Mouse (Mus musculus): ENCODE results near the gene Kirrel. TPM values are rescaled to one million over a fixed set of nuclear protein-coding genes. Genes with fewer than 3 reads are reported as not detected.
"Not testable (repeated sequence)": the region's sequence is repeated elsewhere in the genome, so short reads cannot be mapped to it uniquely, and the experiment has no call there.

Kirrel gene
- polyA plus RNA-seq, 1 experiment from 2014 or later = 13.2 TPM

- H3K9me3 ChIP-seq (ENCODE audit: control insufficient read depth, low read length) = no peaks in the 10 kb centered on the region
- H3K9ac ChIP-seq (ENCODE audit: low read length) = no peak overlapping the region
- no peak overlapping the region for H3K27ac ChIP-seq (ENCODE audit: low read length)
- H3K36me3 ChIP-seq (ENCODE audit: control insufficient read depth, insufficient read depth, low read length) = peaks cover 15% of the 10 kb centered on the region
- H3K4me1 ChIP-seq (replicated peaks; ENCODE audit: control insufficient read depth, insufficient read depth, low read length) = no peaks in the 10 kb centered on the region
- no peak overlapping the region for H3K4me3 ChIP-seq (ENCODE audit: low read length)
- H3K27me3 ChIP-seq (ENCODE audit: control insufficient read depth, insufficient read depth, low read depth, low read length) = no peaks in the 10 kb centered on the region
- 56% methylated on average over 11 of the region's 11 CpGs for WGBS
- ATAC-seq (ENCODE audit: low read depth) = 0 out of 2 replicates have a peak, but pooled peaks have one; percentile 25
- H3K4me2 ChIP-seq (ENCODE audit: low read depth, low read length) = no peak overlapping the region
Measured at GRCm38 (mm10) chr3:87131694-87132347, 42.7 kb downstream of the Kirrel start.

GRCm38 (mm10) chr3:87130933-87131332 is 43.6 kb downstream of the Kirrel start:
- 86% methylated on average over 6 of the region's 6 CpGs for WGBS
- ATAC-seq (ENCODE audit: low read depth) = no peak
- Histone ChIP-seq H3K27me3 (ENCODE audit: control insufficient read depth, insufficient read depth, low read depth, low read length) (no peaks in the 10 kb centered on the region), H3K4me2 (ENCODE audit: low read depth, low read length) (no peak overlapping the region), H3K4me3 (ENCODE audit: low read length) (no peak overlapping the region), H3K9me3 (ENCODE audit: control insufficient read depth, low read length) (no peaks in the 10 kb centered on the region), H3K27ac (ENCODE audit: low read length) (no peak overlapping the region), H3K36me3 (ENCODE audit: control insufficient read depth, insufficient read depth, low read length) (peaks cover 7% of the 10 kb centered on the region; the same call in 1 of the 2 replicates), H3K9ac (ENCODE audit: low read length) (no peak overlapping the region), H3K4me1 (replicated peaks; ENCODE audit: control insufficient read depth, insufficient read depth, low read length) (no peaks in the 10 kb centered on the region)

- 73% methylated on average over 6 of the region's 6 CpGs for WGBS
- Histone ChIP-seq H3K9ac (ENCODE audit: low read length) (no peak overlapping the region), H3K27ac (ENCODE audit: low read length) (no peak overlapping the region), H3K4me3 (ENCODE audit: low read length) (no peak overlapping the region), H3K9me3 (ENCODE audit: control insufficient read depth, low read length) (no peaks in the 10 kb centered on the region), H3K36me3 (ENCODE audit: control insufficient read depth, insufficient read depth, low read length) (0 out of 2 replicates have a peak, but pooled peaks cover 9% of the 10 kb centered on the region), H3K27me3 (ENCODE audit: control insufficient read depth, insufficient read depth, low read depth, low read length) (no peaks in the 10 kb centered on the region), H3K4me1 (replicated peaks; ENCODE audit: control insufficient read depth, insufficient read depth, low read length) (peaks cover 4% of the 10 kb centered on the region; the same call in 1 of the 2 replicates), H3K4me2 (ENCODE audit: low read depth, low read length) (no peak overlapping the region)
- no peak for ATAC-seq (ENCODE audit: low read depth)
Measured at GRCm38 (mm10) chr3:87123795-87124194, 50.8 kb downstream of the Kirrel start.

GRCm38 (mm10) chr3:87118214-87118613 is 56.3 kb downstream of the Kirrel start:
- no peaks in the 10 kb centered on the region for H3K27me3 ChIP-seq (ENCODE audit: control insufficient read depth, insufficient read depth, low read depth, low read length)
- WGBS = 85% methylated on average over 9 of the region's 9 CpGs
- no peaks in the 10 kb centered on the region for H3K9me3 ChIP-seq (ENCODE audit: control insufficient read depth, low read length)
- 0 out of 2 replicates have a peak, but pooled peaks cover 9% of the 10 kb centered on the region for H3K36me3 ChIP-seq (ENCODE audit: control insufficient read depth, insufficient read depth, low read length)
- H3K9ac ChIP-seq (ENCODE audit: low read length) = no peak overlapping the region
- no peak overlapping the region for H3K4me3 ChIP-seq (ENCODE audit: low read length)
- ATAC-seq (ENCODE audit: low read depth) = no peak
- H3K4me1 ChIP-seq (replicated peaks; ENCODE audit: control insufficient read depth, insufficient read depth, low read length) = peaks cover 16% of the 10 kb centered on the region
- H3K4me2 ChIP-seq (ENCODE audit: low read depth, low read length) = no peak overlapping the region
- no peak overlapping the region for H3K27ac ChIP-seq (ENCODE audit: low read length)

- 49% methylated on average over 12 of the region's 12 CpGs for WGBS
- Histone ChIP-seq H3K9me3 (ENCODE audit: control insufficient read depth, low read length) (no peaks in the 10 kb centered on the region), H3K9ac (ENCODE audit: low read length) (no peak overlapping the region), H3K27ac (ENCODE audit: low read length) (no peak overlapping the region), H3K4me1 (replicated peaks; ENCODE audit: control insufficient read depth, insufficient read depth, low read length) (peaks cover 16% of the 10 kb centered on the region), H3K27me3 (ENCODE audit: control insufficient read depth, insufficient read depth, low read depth, low read length) (no peaks in the 10 kb centered on the region), H3K36me3 (ENCODE audit: control insufficient read depth, insufficient read depth, low read length) (0 out of 2 replicates have a peak, but pooled peaks cover 9% of the 10 kb centered on the region), H3K4me3 (ENCODE audit: low read length) (no peak overlapping the region), H3K4me2 (ENCODE audit: low read depth, low read length) (no peak overlapping the region)
- peak; percentile 63 for ATAC-seq (ENCODE audit: low read depth)
Measured at GRCm38 (mm10) chr3:87117632-87118031, 56.9 kb downstream of the Kirrel start.

GRCm38 (mm10) chr3:87115726-87116540 is 58.6 kb downstream of the Kirrel start:
- Histone ChIP-seq H3K27ac (ENCODE audit: low read length) (no peak overlapping the region; the same call in 1 of the 2 replicates), H3K4me3 (ENCODE audit: low read length) (no peak overlapping the region), H3K36me3 (ENCODE audit: control insufficient read depth, insufficient read depth, low read length) (0 out of 2 replicates have a peak, but pooled peaks cover 6% of the 10 kb centered on the region), H3K4me2 (ENCODE audit: low read depth, low read length) (no peak overlapping the region), H3K9ac (ENCODE audit: low read length) (no peak overlapping the region), H3K4me1 (replicated peaks; ENCODE audit: control insufficient read depth, insufficient read depth, low read length) (peaks cover 16% of the 10 kb centered on the region), H3K27me3 (ENCODE audit: control insufficient read depth, insufficient read depth, low read depth, low read length) (no peaks in the 10 kb centered on the region), H3K9me3 (ENCODE audit: control insufficient read depth, low read length) (no peaks in the 10 kb centered on the region)
- no peak for ATAC-seq (ENCODE audit: low read depth)
- whole genome bisulfite sequencing = 78% methylated on average over 6 of the region's 6 CpGs

- no peaks in the 10 kb centered on the region for H3K36me3 ChIP-seq (ENCODE audit: control insufficient read depth, insufficient read depth, low read length)
- H3K4me3 ChIP-seq (ENCODE audit: low read length) = no peak overlapping the region
- no peak overlapping the region for H3K4me2 ChIP-seq (ENCODE audit: low read depth, low read length)
- H3K4me1 ChIP-seq (replicated peaks; ENCODE audit: control insufficient read depth, insufficient read depth, low read length) = peaks cover 16% of the 10 kb centered on the region
- H3K9ac ChIP-seq (ENCODE audit: low read length) = no peak overlapping the region
- H3K9me3 ChIP-seq (ENCODE audit: control insufficient read depth, low read length) = no peaks in the 10 kb centered on the region
- H3K27me3 ChIP-seq (ENCODE audit: control insufficient read depth, insufficient read depth, low read depth, low read length) = no peaks in the 10 kb centered on the region
- ATAC-seq (ENCODE audit: low read depth) = 0 out of 2 replicates have a peak, but pooled peaks have one; percentile 12
- no peak overlapping the region; the same call in 1 of the 2 replicates for H3K27ac ChIP-seq (ENCODE audit: low read length)
- 54% methylated on average over 8 of the region's 8 CpGs for WGBS
Measured at GRCm38 (mm10) chr3:87115271-87115670, 59.3 kb downstream of the Kirrel start.

- Histone ChIP-seq H3K4me2 (ENCODE audit: low read depth, low read length) (no peak overlapping the region), H3K9me3 (ENCODE audit: control insufficient read depth, low read length) (no peaks in the 10 kb centered on the region), H3K9ac (ENCODE audit: low read length) (no peak overlapping the region), H3K4me3 (ENCODE audit: low read length) (no peak overlapping the region), H3K4me1 (replicated peaks; ENCODE audit: control insufficient read depth, insufficient read depth, low read length) (peaks cover 16% of the 10 kb centered on the region), H3K36me3 (ENCODE audit: control insufficient read depth, insufficient read depth, low read length) (no peaks in the 10 kb centered on the region), H3K27me3 (ENCODE audit: control insufficient read depth, insufficient read depth, low read depth, low read length) (no peaks in the 10 kb centered on the region), H3K27ac (ENCODE audit: low read length) (no peak overlapping the region)
- whole genome bisulfite sequencing = 39% methylated on average over 9 of the region's 9 CpGs
- ATAC-seq (ENCODE audit: low read depth) = peak; percentile 78
Measured at GRCm38 (mm10) chr3:87114801-87115200, 59.7 kb downstream of the Kirrel start.

- not testable (repeated sequence) for H3K9me3 ChIP-seq (ENCODE audit: control insufficient read depth, low read length); H3K27ac ChIP-seq (ENCODE audit: low read length); H3K9ac ChIP-seq (ENCODE audit: low read length); H3K4me2 ChIP-seq (ENCODE audit: low read depth, low read length); H3K27me3 ChIP-seq (ENCODE audit: control insufficient read depth, insufficient read depth, low read depth, low read length); ATAC-seq (ENCODE audit: low read depth); H3K36me3 ChIP-seq (ENCODE audit: control insufficient read depth, insufficient read depth, low read length); H3K4me3 ChIP-seq (ENCODE audit: low read length)
- peaks cover 16% of the 10 kb centered on the region for H3K4me1 ChIP-seq (replicated peaks; ENCODE audit: control insufficient read depth, insufficient read depth, low read length)
- WGBS = 80% methylated on average over 1 of the region's 1 CpGs
Measured at GRCm38 (mm10) chr3:87113881-87114280, 60.7 kb downstream of the Kirrel start.

All from lung, embryonic 16.5 days (tissue).